Mouse (Mus musculus) neutrophil, adult 65 days (primary cell): ENCODE data around the gene Gm19402. TPM values are rescaled to one million over a fixed set of nuclear protein-coding genes. Genes with fewer than 3 reads are reported as not detected.

ENCODE experiments used
- total RNA-seq: library from RNA; stranded (reverse); gene quantifications from 2 replicates; pipeline ENCODE4 v1.2.4, GENCODE M21; 2023

Gm19402 gene
- not detected in 2 replicates for total RNA-seq

GRCm38 (mm10) chr10:77690356-77690807 lies at the start of gene Gm19402:
Gene Gm19402, minus strand, starts transcription at chr10:77690757.

DNA sequence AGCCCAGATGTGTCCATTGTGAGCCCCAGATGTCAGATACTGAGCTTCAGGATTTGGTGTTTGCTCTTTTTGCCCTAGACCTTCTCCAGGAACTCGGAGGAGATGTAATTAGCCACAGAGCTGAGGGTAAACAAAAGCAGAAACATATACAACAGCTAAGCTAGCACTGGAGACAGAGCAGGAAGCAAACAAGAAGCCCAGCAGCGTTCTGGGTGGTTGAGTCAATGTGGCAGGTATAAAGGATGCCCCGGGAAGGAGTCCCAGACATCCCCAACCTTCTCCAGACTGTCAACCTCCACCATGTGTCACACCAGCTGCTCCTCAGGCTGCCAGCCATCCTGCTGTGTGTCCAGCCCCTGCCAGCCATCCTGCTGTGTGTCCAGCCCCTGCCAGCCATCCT lies 35.6 kb upstream of the Gm19402 start, which contains the start of gene Gm10100:
TSS of gene Gm10100 (plus strand) at position 301 of the 400 bp plus-strand sequence.

GRCm38 (mm10) chr10:77720299-77720698 lies 29.7 kb upstream of the Gm19402 start, which contains the start of gene Krtap12-1:
Gene Krtap12-1, plus strand, starts transcription at chr10:77720599.

DNA sequence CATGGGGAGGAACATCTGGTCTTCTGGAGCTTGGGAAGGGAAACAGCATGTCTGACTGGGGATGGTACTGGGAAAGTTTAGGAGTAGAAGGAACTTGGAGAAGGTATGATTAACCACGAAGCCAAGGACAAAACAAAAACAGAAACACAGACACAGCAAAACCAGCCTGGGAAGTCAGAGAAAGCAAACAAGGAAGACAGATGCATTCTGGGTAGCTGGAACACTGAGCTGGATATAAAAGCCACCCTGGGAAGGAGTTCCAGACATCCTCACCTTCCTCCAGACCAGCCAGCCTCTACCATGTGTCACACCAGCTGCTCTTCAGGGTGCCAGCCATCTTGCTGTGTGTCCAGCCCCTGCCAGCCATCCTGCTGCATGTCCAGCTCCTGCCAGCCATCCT lies 24.9 kb upstream of the Gm19402 start, which contains the start of gene Gm10142:
TSS of gene Gm10142 (plus strand) at position 301 of the 400 bp plus-strand sequence.

GRCm38 (mm10) chr10:77711157-77711556 lies 20.6 kb upstream of the Gm19402 start, which contains the start of gene Gm10024:
Gene Gm10024, plus strand, starts transcription at chr10:77711457.

GRCm38 (mm10) chr10:77706326-77706725 lies 15.8 kb upstream of the Gm19402 start, which contains the start of gene Gm10272:
Gene Gm10272, plus strand, starts transcription at chr10:77706626.

GRCm38 (mm10) chr10:77697133-77697532 lies 6.6 kb upstream of the Gm19402 start, which contains the start of gene Gm9508:
Gene Gm9508, minus strand, starts transcription at chr10:77697233.

DNA sequence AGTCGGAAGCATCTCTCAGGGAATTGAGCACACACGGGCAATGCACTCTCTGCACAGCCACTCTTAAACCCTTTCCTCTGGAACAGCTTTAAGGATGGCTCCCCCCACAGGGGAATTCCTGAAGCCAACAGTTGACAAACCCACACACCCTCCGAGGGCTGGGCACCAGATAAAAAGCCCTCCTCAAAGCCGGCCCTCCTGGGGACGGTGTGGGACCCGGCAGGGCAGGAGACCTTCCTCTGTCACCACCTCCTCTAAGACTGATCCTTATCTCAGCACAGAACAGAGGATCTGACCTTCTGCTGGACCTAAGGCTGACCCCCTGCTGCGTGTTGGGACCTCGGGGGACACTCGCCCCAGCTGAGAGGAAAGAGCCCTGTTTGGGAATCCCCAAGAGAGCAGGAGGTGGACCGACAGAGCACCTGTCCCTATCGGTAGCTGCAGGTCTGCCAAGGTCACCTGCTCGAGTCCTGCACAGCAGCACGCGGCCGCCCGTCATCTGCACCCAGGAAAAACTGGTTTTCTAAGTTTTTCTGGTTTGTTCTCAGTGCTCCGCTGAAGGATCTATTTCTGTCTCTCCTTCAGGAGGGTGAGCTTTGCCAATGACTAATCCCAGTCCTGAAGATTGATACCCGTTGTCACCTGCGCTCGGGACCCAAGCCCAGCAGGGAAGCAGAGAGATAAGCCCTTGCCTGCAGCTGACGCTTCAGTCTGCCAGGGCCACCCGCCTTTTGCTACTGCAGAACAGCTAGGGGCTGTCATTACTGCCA lies 4.5 kb downstream of the Gm19402 start, which contains the start of gene Tspear:
TSS of gene Tspear (plus strand) at position 675 of the 770 bp plus-strand sequence.

Other genes with a start within 250 kb of the Gm19402 start
- gene Fam207a, start 175.0 kb downstream of the Gm19402 start, total RNA-seq, result 12.5 and 16.9 TPM in 2 replicates
- 896 and 935 TPM in 2 replicates for gene Itgb2, start 160.5 kb downstream of the Gm19402 start, total RNA-seq
- gene Pttg1ip, start 109.0 kb downstream of the Gm19402 start, total RNA-seq, result 85.5 and 125 TPM in 2 replicates
- 55.9 and 66.8 TPM in 2 replicates for gene Sumo3, start 84.7 kb downstream of the Gm19402 start, total RNA-seq
- gene Gm49325, start 84.6 kb downstream of the Gm19402 start, total RNA-seq, result not detected in 2 replicates
- 31.2 and 34.0 TPM in 2 replicates for gene Ube2g2, start 68.5 kb downstream of the Gm19402 start, total RNA-seq
- gene Tspear, start 4.2 kb downstream of the Gm19402 start, total RNA-seq, result not detected in 2 replicates
- not detected in 2 replicates for gene Gm9508, start 6.5 kb upstream of the Gm19402 start, total RNA-seq
- not detected in 2 replicates for gene Gm10272, start 15.9 kb upstream of the Gm19402 start, total RNA-seq
- gene Gm10024, start 20.7 kb upstream of the Gm19402 start, total RNA-seq, result not detected in 2 replicates
- not detected in 2 replicates for gene Gm10142, start 25.1 kb upstream of the Gm19402 start, total RNA-seq
- not detected in 2 replicates for gene Krtap12-1, start 29.8 kb upstream of the Gm19402 start, total RNA-seq
- not detected in 2 replicates for gene Gm10100, start 35.7 kb upstream of the Gm19402 start, total RNA-seq
- gene Gm18596, start 51.9 kb upstream of the Gm19402 start, total RNA-seq, result not detected in 2 replicates
- not detected in 2 replicates for gene Gm9736, start 60.6 kb upstream of the Gm19402 start, total RNA-seq
- gene Gm3233, start 68.9 kb upstream of the Gm19402 start, total RNA-seq, result not detected in 2 replicates
- gene Gm3238, start 80.6 kb upstream of the Gm19402 start, total RNA-seq, result not detected in 2 replicates
- not detected in 2 replicates for gene Gm7138, start 86.2 kb upstream of the Gm19402 start, total RNA-seq
- not detected in 2 replicates for gene Gm3250, start 91.8 kb upstream of the Gm19402 start, total RNA-seq
- gene Gm7137, start 97.4 kb upstream of the Gm19402 start, total RNA-seq, result not detected in 2 replicates
- not detected in 2 replicates for gene Gm9639, start 104.3 kb upstream of the Gm19402 start, total RNA-seq
- not detected in 2 replicates for gene Gm19668, start 108.4 kb upstream of the Gm19402 start, total RNA-seq
- gene Gm9507, start 121.1 kb upstream of the Gm19402 start, total RNA-seq, result not detected in 2 replicates
- gene Gm2696, start 123.9 kb upstream of the Gm19402 start, total RNA-seq, result not detected in 2 replicates
- not detected in 2 replicates for gene Krtap10-4, start 136.3 kb upstream of the Gm19402 start, total RNA-seq
- gene Krtap10-10, start 145.2 kb upstream of the Gm19402 start, total RNA-seq, result not detected in 2 replicates
- gene Gm36176, start 156.0 kb upstream of the Gm19402 start, total RNA-seq, result not detected in 2 replicates
- not detected in 2 replicates for gene Gm10318, start 162.1 kb upstream of the Gm19402 start, total RNA-seq
- not detected in 2 replicates for gene Gm3285, start 171.2 kb upstream of the Gm19402 start, total RNA-seq
- 0.39 and 1.0 TPM in 2 replicates for gene Lrrc3, start 211.8 kb upstream of the Gm19402 start, total RNA-seq